Mouse (Mus musculus) MEL (cell line): Measurements from ENCODE around the gene Gm10322. TPM values are rescaled to one million over a fixed set of nuclear protein-coding genes. Genes with fewer than 3 reads are reported as not detected.

Experiments
- DNase-seq: peaks from one replicate; pipeline ENCODE4 v3.0.0; 2011; ENCODE audit warnings: low read depth, low spot score
- H3K27ac ChIP-seq: 2 replicates; pipeline ENCODE4 v1.5.1; 2012; ENCODE audit warnings: low read depth, mild to moderate bottlenecking, control low read depth, low read length, moderate library complexity; ENCODE audit not compliant: control insufficient read depth
- H3K27me3 ChIP-seq, 2 experiments: fragments of 150-350 bp in 1 of 2; sonication (generic) in 1 of 2; 2 replicates each; pipeline ENCODE4 v1.6.1; 2012; ENCODE audit warnings: low read length in 2 of 2, mild to moderate bottlenecking in 2 of 2, improper control_type of control experiment in 1 of 2, moderate library complexity in 1 of 2; ENCODE audit not compliant: insufficient read depth in 2 of 2, control insufficient read depth in 1 of 2
- H3K36me3 ChIP-seq, 2 experiments: 2 replicates each; pipeline ENCODE4 v1.6.1; 2012 to 2014; ENCODE audit warnings: low read length in 2 of 2, improper control_type of control experiment in 1 of 2, inconsistent platforms in 1 of 2, mild to moderate bottlenecking in 1 of 2; ENCODE audit not compliant: insufficient read depth in 2 of 2, control insufficient read depth in 1 of 2
- H3K4me1 ChIP-seq, 2 experiments: fragments of 150-350 bp in 1 of 2; sonication (generic) in 1 of 2; 2 replicates each; pipeline ENCODE4 v1.6.1; 2012; ENCODE audit warnings: low read length in 2 of 2, improper control_type of control experiment in 1 of 2, mild to moderate bottlenecking in 1 of 2; ENCODE audit not compliant: insufficient read depth in 2 of 2, control insufficient read depth in 1 of 2
- H3K4me3 ChIP-seq, 2 experiments: fragments of 150-350 bp in 1 of 2; sonication (generic) in 1 of 2; 2 replicates each; pipeline ENCODE4 v1.5.1; 2012; ENCODE audit warnings: low read depth in 2 of 2, low read length in 2 of 2, mild to moderate bottlenecking in 2 of 2, moderate library complexity in 2 of 2, control low read depth in 1 of 2, improper control_type of control experiment in 1 of 2; ENCODE audit not compliant: control insufficient read depth in 1 of 2, insufficient read depth in 1 of 2
- H3K79me2 ChIP-seq: 2 replicates; pipeline ENCODE4 v1.6.1; 2012; ENCODE audit warnings: mild to moderate bottlenecking, low read length, moderate library complexity; ENCODE audit not compliant: control insufficient read depth, poor library complexity, insufficient read depth
- H3K9ac ChIP-seq: 2 replicates; pipeline ENCODE4 v1.6.1; 2012; ENCODE audit warnings: low read depth, mild to moderate bottlenecking, control low read depth, low read length, moderate library complexity; ENCODE audit not compliant: control insufficient read depth, poor library complexity, severe bottlenecking
- H3K9me3 ChIP-seq: fragments of 150-350 bp; sonication (generic); replicated peaks from 2 replicates; pipeline ENCODE4 v1.6.1; 2012; ENCODE audit warnings: mild to moderate bottlenecking, low read length, improper control_type of control experiment, moderate library complexity; ENCODE audit not compliant: insufficient read depth
- BHLHE40 ChIP-seq: IDR thresholded peaks from 2 replicates; pipeline ENCODE4 v1.6.1; 2012; ENCODE audit warnings: low read depth, mild to moderate bottlenecking, inconsistent platforms, low read length, improper control_type of control experiment, borderline replicate concordance
- CHD2 ChIP-seq: IDR thresholded peaks from 2 replicates; pipeline ENCODE4 v1.6.1; 2011; ENCODE audit warnings: low read length, improper control_type of control experiment
- CTCF ChIP-seq, 3 experiments: IDR thresholded peaks in 2 of 3; conservative IDR thresholded peaks in 1 of 3; 2 replicates each; pipeline ENCODE4 v1.5.1; 2011 to 2012; ENCODE audit warnings: low read length in 3 of 3, low read depth in 2 of 3, mild to moderate bottlenecking in 2 of 3, improper control_type of control experiment in 1 of 3, inconsistent platforms in 1 of 3, mixed read lengths in 1 of 3, moderate library complexity in 1 of 3; ENCODE audit not compliant: control insufficient read depth in 1 of 3, insufficient read depth in 1 of 3, poor library complexity in 1 of 3, severe bottlenecking in 1 of 3
- E2F4 ChIP-seq: IDR thresholded peaks from 2 replicates; pipeline ENCODE4 v1.6.1; 2011; ENCODE audit warnings: low read depth, low read length, improper control_type of control experiment, borderline replicate concordance
- ELF1 ChIP-seq: IDR thresholded peaks from 2 replicates; pipeline ENCODE4 v1.6.1; 2014; ENCODE audit warnings: low read depth, mild to moderate bottlenecking, inconsistent platforms, low read length, improper control_type of control experiment, moderate library complexity
- GATA1 ChIP-seq: IDR thresholded peaks from 2 replicates; pipeline ENCODE4 v1.6.1; 2011; ENCODE audit warnings: low read depth, low read length, improper control_type of control experiment
- HCFC1 ChIP-seq: IDR thresholded peaks from 2 replicates; pipeline ENCODE4 v1.6.1; 2012; ENCODE audit warnings: low read depth, mild to moderate bottlenecking, inconsistent platforms, low read length, improper control_type of control experiment, moderate library complexity
- KAT2A ChIP-seq: conservative IDR thresholded peaks from 2 replicates; pipeline ENCODE4 v1.6.1; 2012; ENCODE audit warnings: low read depth, low read length, improper control_type of control experiment, inconsistent platforms
- MAFK ChIP-seq: IDR thresholded peaks from 2 replicates; pipeline ENCODE4 v1.6.1; 2011; ENCODE audit warnings: low read depth, mild to moderate bottlenecking, low read length, improper control_type of control experiment, borderline replicate concordance
- MEF2A ChIP-seq: IDR thresholded peaks from 2 replicates; pipeline ENCODE4 v1.6.1; 2014; ENCODE audit warnings: low read depth, mild to moderate bottlenecking, inconsistent platforms, low read length, improper control_type of control experiment; ENCODE audit not compliant: poor library complexity, insufficient replicate concordance, severe bottlenecking; ENCODE audit errors: extremely low read depth
- MYB ChIP-seq: IDR thresholded peaks from 2 replicates; pipeline ENCODE4 v1.6.1; 2011; ENCODE audit warnings: mild to moderate bottlenecking, low read depth, low read length, improper control_type of control experiment
- NELFE ChIP-seq: IDR thresholded peaks from 2 replicates; pipeline ENCODE4 v1.6.1; 2011; ENCODE audit warnings: low read depth, low read length, improper control_type of control experiment
- NRF1 ChIP-seq: IDR thresholded peaks from 2 replicates; pipeline ENCODE4 v1.6.1; 2014; ENCODE audit warnings: low read depth, mild to moderate bottlenecking, inconsistent platforms, low read length, improper control_type of control experiment, moderate library complexity; ENCODE audit not compliant: poor library complexity, insufficient read depth, severe bottlenecking
- RAD21 ChIP-seq: IDR thresholded peaks from 2 replicates; pipeline ENCODE4 v1.6.1; 2011; ENCODE audit warnings: mild to moderate bottlenecking, low read depth, low read length, improper control_type of control experiment
- SMC3 ChIP-seq: IDR thresholded peaks from 2 replicates; pipeline ENCODE4 v1.6.1; 2011; ENCODE audit warnings: low read depth, low read length, improper control_type of control experiment
- TAL1 ChIP-seq: IDR thresholded peaks from 2 replicates; pipeline ENCODE4 v1.6.1; 2012; ENCODE audit warnings: mild to moderate bottlenecking, inconsistent platforms, low read length, moderate library complexity, mixed read lengths
- UBTF ChIP-seq: IDR thresholded peaks from 2 replicates; pipeline ENCODE4 v1.6.1; 2012; ENCODE audit warnings: low read depth, mild to moderate bottlenecking, inconsistent platforms, low read length, improper control_type of control experiment, moderate library complexity, borderline replicate concordance; ENCODE audit not compliant: insufficient read depth
- USF1 ChIP-seq: IDR thresholded peaks from 2 replicates; pipeline ENCODE4 v1.6.1; 2014; ENCODE audit warnings: low read depth, mild to moderate bottlenecking, inconsistent platforms, low read length, improper control_type of control experiment, moderate library complexity
- ZC3H11A ChIP-seq: IDR thresholded peaks from 2 replicates; pipeline ENCODE4 v1.6.1; 2012; ENCODE audit warnings: low read depth, mild to moderate bottlenecking, inconsistent platforms, low read length, improper control_type of control experiment
- ZKSCAN1 ChIP-seq: IDR thresholded peaks from 2 replicates; pipeline ENCODE4 v1.6.1; 2012; ENCODE audit warnings: low read depth, mild to moderate bottlenecking, inconsistent platforms, low read length, improper control_type of control experiment, moderate library complexity
- ZNF384 ChIP-seq: IDR thresholded peaks from 2 replicates; pipeline ENCODE4 v1.6.1; 2012; ENCODE audit warnings: low read depth, mild to moderate bottlenecking, inconsistent platforms, low read length, improper control_type of control experiment
- polyA plus RNA-seq, 2 experiments: library from polyadenylated mRNA; stranded (reverse) in 1 of 2; unstranded in 1 of 2; fragments of >175 nt in 1 of 2; fragments of >200 nt in 1 of 2; gene quantifications; 2 replicates each; pipeline versions ENCODE4 v1.2.1 to v1.2.4; 2012; ENCODE audit warnings: low replicate concordance in 2 of 2, low read depth in 1 of 2; ENCODE audit not compliant: insufficient read length in 2 of 2, insufficient read depth in 1 of 2, missing spikeins in 1 of 2
- total RNA-seq: library from RNA; depleted of rRNA; stranded (reverse); fragments of 300-350 nt; gene quantifications from 2 replicates; pipeline ENCODE4 v1.2.3, GENCODE M21; 2012

Gene Gm10322
- total and polyA plus RNA-seq, 3 experiments: 0.58 TPM; not detected in 2

DNA sequence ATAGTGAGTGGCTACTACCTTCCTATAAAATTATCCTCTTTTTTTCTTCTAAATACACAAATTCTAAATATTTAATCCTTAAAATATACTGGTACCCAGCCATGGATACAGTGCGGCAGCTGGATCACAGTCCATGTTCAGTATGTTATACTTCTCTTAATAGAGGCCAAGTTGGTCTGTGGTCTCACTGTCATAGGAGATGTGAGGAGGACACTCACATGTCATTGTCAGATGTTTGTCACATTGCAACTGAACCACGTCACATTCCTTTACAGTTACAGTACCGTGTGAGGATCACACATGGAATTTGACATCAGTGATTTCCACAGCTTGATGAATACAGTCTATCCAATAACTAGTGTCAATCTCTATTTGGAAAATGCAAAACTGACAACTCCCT lies 36.2 kb upstream of the Gm10322 start:
- Histone ChIP-seq H3K4me1 (peaks cover 0 to 20% of the 10 kb centered on the region in 2 experiments; a peak in 3 of 4 replicates), H3K27ac (no peak overlapping the region), H3K4me3 (no peak overlapping the region), H3K36me3 (peaks cover 0 to 18% of the 10 kb centered on the region in 2 experiments; a peak in 2 of 4 replicates), H3K9ac (no peak overlapping the region), H3K79me2 (no peaks in the 10 kb centered on the region), H3K27me3 (no peaks in the 10 kb centered on the region), H3K9me3 (no peaks in the 10 kb centered on the region)
- no peak for DNase-seq
- no peak for TF ChIP-seq NELFE
- no peak for TF ChIP-seq MEF2A
- no peak for TF ChIP-seq TAL1
- no peak for TF ChIP-seq UBTF
- TF ChIP-seq CTCF (IDR thresholded peaks at IDR 0.05 in 2 of 3, conservative IDR thresholded peaks at IDR 0.05 in 1 of 3; ENCODE audit: control insufficient read depth in 1 of 3, insufficient read depth in 1 of 3, low read depth in 2 of 3, low read length in 3 of 3, poor library complexity in 1 of 3, severe bottlenecking in 1 of 3): no peak
- TF ChIP-seq E2F4: no peak

DNA sequence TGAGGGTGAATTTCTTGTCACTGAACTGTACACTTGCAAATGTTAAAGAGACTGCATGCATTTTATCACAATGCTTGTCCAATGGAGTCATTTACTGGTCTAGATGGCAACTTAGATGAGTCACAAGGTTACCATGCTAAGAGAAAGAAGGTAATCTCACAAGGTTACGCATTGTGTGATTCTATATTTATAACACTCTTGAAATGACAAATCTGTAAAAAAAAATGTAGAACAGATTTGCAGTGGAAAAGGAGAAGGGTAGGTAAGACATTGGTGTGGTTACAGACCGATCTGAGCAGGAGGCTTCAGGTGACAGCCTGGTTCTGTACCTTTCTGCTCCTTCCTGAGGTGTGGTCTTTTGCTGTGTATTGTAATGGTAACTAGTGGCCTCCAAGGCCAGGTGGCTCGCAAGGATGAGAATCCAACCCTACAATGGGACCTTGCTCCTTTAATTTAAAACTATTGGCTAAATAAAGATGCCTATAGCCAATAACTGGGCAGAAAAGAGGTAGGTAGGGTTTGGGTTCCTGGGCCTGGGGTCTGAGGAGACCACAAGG lies 35.2 kb upstream of the Gm10322 start:
- H3K79me2 ChIP-seq: no peaks in the 10 kb centered on the region
- H3K4me3 ChIP-seq: no peak overlapping the region
- H3K27me3 ChIP-seq: no peaks in the 10 kb centered on the region
- no peak overlapping the region for H3K9ac ChIP-seq
- H3K4me1 ChIP-seq: peaks cover 0 to 20% of the 10 kb centered on the region in 2 experiments; a peak in 3 of 4 replicates
- H3K9me3 ChIP-seq: no peaks in the 10 kb centered on the region
- TF ChIP-seq GATA1 (no peak), RAD21 (no peak), BHLHE40 (no peak), E2F4 (no peak), ELF1 (no peak), ZKSCAN1 (no peak), ZNF384 (no peak), SMC3 (no peak), UBTF (no peak), CHD2 (no peak), KAT2A (no peak), ZC3H11A (no peak), USF1 (no peak), NRF1 (no peak), TAL1 (no peak), MAFK (no peak), HCFC1 (no peak), MYB (no peak)
- TF ChIP-seq, all 39 proteins: peak for 0
- DNase-seq: no peak
- Histone ChIP-seq H3K36me3 (peaks cover 0 to 18% of the 10 kb centered on the region in 2 experiments; a peak in 2 of 4 replicates), H3K27ac (no peak overlapping the region)
